Mouse (Mus musculus) mouse embryonic stem cell (cell line): ENCODE measurements around the gene Gm20854.
"Not testable (repeated sequence)": the region's sequence is repeated elsewhere in the genome, so short reads cannot be mapped to it uniquely, and the experiment has no call there.

Experiments used
- in situ Hi-C, 2 experiments: fragments of 300-500 bp; cut with MboI; formaldehyde crosslinking; loops; 1 replicate in 1 of 2; 3 replicates in 1 of 2; pipeline ENCODE4 v1.14.3; 2019 to 2020; ENCODE audit warnings: low sequenced_read_pairs in 2 of 2, low pct_unique_long_range_greater_than_20kb in 1 of 2, mixed read lengths in 1 of 2; ENCODE audit not compliant: unreplicated experiment in 1 of 2

The Gm20854 gene

GRCm38 (mm10) chrY:85530808-85531207 lies at the start of gene Gm20854:
Gm20854 (minus strand) TSS chrY:85530908.
- in situ Hi-C loops: not testable (repeated sequence)
